Mouse (Mus musculus) monocyte, adult 5-6 weeks (primary cell): ENCODE measurements around the gene Vmn1r137. TPM values are rescaled to one million over a fixed set of nuclear protein-coding genes. Genes with fewer than 3 reads are reported as not detected.
"Not testable (repeated sequence)": the region's sequence is repeated elsewhere in the genome, so short reads cannot be mapped to it uniquely, and the experiment has no call there.

Experiments used
- ATAC-seq: fragments of 153-309, 156-312 bp; replicated peaks from 2 replicates; pipeline ENCODE4 v1.8.0; 2017; ENCODE audit warnings: mild to moderate bottlenecking; ENCODE audit not compliant: low TSS enrichment, insufficient number of reproducible peaks, severe bottlenecking, poor library complexity, low FRiP score
- total RNA-seq: library from RNA; stranded (forward); fragments of 200-1000, 200-491, 200-594 nt; gene quantifications from 3 replicates; pipeline ENCODE4 v1.2.3, GENCODE M21; 2017

The Vmn1r137 gene
- not detected in 3 replicates for total RNA-seq

- ATAC-seq = not testable (repeated sequence)
These were observed at the start of gene Vmn1r137 for GRCm38 (mm10) chr7:21994287-21994686. TSS of gene Vmn1r137 (plus strand) at chr7:21994587.

- ATAC-seq = not testable (repeated sequence)
These were observed 34.4 kb downstream of the Vmn1r137 start, which contains the start of gene Vmn1r138 for GRCm38 (mm10) chr7:22028797-22029196. TSS of gene Vmn1r138 (minus strand) at chr7:22028897.

Other genes starting within 250 kb of the Vmn1r137 start
- not detected in 3 replicates for gene Gm4175, start 233.1 kb upstream of the Vmn1r137 start, total RNA-seq
- not detected in 3 replicates for gene Gm4177, start 197.9 kb upstream of the Vmn1r137 start, total RNA-seq
- not detected in 3 replicates for gene Vmn1r135, start 162.2 kb upstream of the Vmn1r137 start, total RNA-seq
- not detected in 3 replicates for gene Gm5725, start 150.3 kb upstream of the Vmn1r137 start, total RNA-seq
- gene Gm5891, start 73.3 kb upstream of the Vmn1r137 start, total RNA-seq = not detected in 3 replicates
- not detected in 3 replicates for gene Vmn1r138, start 34.3 kb downstream of the Vmn1r137 start, total RNA-seq
- gene Gm6176, start 61.7 kb downstream of the Vmn1r137 start, total RNA-seq = not detected in 3 replicates
- gene Vmn1r139, start 74.5 kb downstream of the Vmn1r137 start, total RNA-seq = not detected in 3 replicates
- gene Gm16451, start 123.7 kb downstream of the Vmn1r137 start, total RNA-seq = not detected in 3 replicates
- not detected in 3 replicates for gene Gm10666, start 140.2 kb downstream of the Vmn1r137 start, total RNA-seq
- not detected in 3 replicates for gene Vmn1r142, start 169.4 kb downstream of the Vmn1r137 start, total RNA-seq
- gene Vmn1r143, start 194.8 kb downstream of the Vmn1r137 start, total RNA-seq = not detected in 3 replicates
- not detected in 3 replicates for gene Gm8653, start 206.7 kb downstream of the Vmn1r137 start, total RNA-seq
- not detected in 3 replicates for gene Gm8453, start 234.9 kb downstream of the Vmn1r137 start, total RNA-seq